Mouse (Mus musculus) hindbrain, embryonic 12.5 days (tissue): ENCODE data around the gene Gm42791. TPM values are rescaled to one million over a fixed set of nuclear protein-coding genes. Genes with fewer than 3 reads are reported as not detected.

Experiments
- ATAC-seq: fragments of 200-750 bp; cut with Nextera tagmentation; 2 replicates; pipeline ENCODE4 v1.8.0; 2017; ENCODE audit warnings: moderate TSS enrichment; ENCODE audit not compliant: low FRiP score
- H3K27ac ChIP-seq: fragments of 300-500 bp; sonication (generic); 2 replicates; pipeline ENCODE4 v1.5.1; 2016; ENCODE audit warnings: mild to moderate bottlenecking
- H3K27me3 ChIP-seq: fragments of 300-500 bp; sonication (generic); 2 replicates; pipeline ENCODE4 v1.6.1; 2016; ENCODE audit warnings: mild to moderate bottlenecking
- H3K36me3 ChIP-seq: fragments of 300-500 bp; sonication (generic); 2 replicates; pipeline ENCODE4 v1.6.1; 2016; ENCODE audit warnings: mild to moderate bottlenecking
- H3K4me1 ChIP-seq: fragments of 300-500 bp; sonication (generic); 2 replicates; pipeline ENCODE4 v1.6.1; 2016
- H3K4me2 ChIP-seq: fragments of 300-500 bp; sonication (generic); replicated peaks from 2 replicates; pipeline ENCODE4 v1.6.1; 2016; ENCODE audit warnings: mild to moderate bottlenecking
- H3K4me3 ChIP-seq: fragments of 300-500 bp; sonication (generic); 2 replicates; pipeline ENCODE4 v1.5.1; 2016; ENCODE audit warnings: mild to moderate bottlenecking
- H3K9ac ChIP-seq: fragments of 300-500 bp; sonication (generic); 2 replicates; pipeline ENCODE4 v1.6.1; 2016; ENCODE audit warnings: mild to moderate bottlenecking, moderate library complexity
- H3K9me3 ChIP-seq: fragments of 300-500 bp; sonication (generic); replicated peaks from 2 replicates; pipeline ENCODE4 v1.6.1; 2016; ENCODE audit warnings: mild to moderate bottlenecking
- WGBS: fragments of 180-500 bp; shearing (Covaris S2); methylation state at CpG from one replicate; pipeline ENCODE4 v1.1.7; 2016; 5-methylcytosine and 5-hydroxymethylcytosine counted together
- polyA plus RNA-seq: library from polyadenylated mRNA; unstranded; fragments of >200 nt; fragmentation: Nextera tagmentation; extraction: Ambion mirVana; gene quantifications from 2 replicates; pipeline ENCODE4 v1.2.1, GENCODE M21; 2016

Gene Gm42791
- polyA plus RNA-seq, 1 experiment from 2014 or later: 0.49 TPM

DNA sequence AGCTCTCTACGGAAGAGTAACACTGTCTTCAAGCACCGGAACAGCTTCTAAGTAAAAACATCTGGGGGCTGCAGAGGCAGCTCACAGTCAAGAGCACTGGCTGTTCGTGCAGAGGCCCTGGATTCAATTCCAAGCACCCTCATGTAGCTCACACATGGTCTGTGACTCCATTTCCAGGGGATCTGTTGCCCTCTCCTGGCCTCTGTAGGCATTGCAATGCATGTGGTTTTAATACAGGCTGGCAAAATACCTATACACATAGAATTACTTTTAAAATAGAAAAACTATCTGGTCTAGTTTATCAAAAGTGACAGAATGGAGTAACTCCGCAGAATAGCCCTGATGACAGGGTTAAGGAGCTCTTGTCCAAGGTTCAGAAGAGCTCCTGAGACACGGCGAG, 115.7 kb downstream of the Gm42791 start:
- no peak overlapping the region for H3K4me2 ChIP-seq
- ATAC-seq: no peak
- H3K36me3 ChIP-seq: peaks cover 52% of the 10 kb centered on the region
- no peak overlapping the region for H3K4me3 ChIP-seq
- H3K9ac ChIP-seq: no peak overlapping the region
- no peaks in the 10 kb centered on the region for H3K27me3 ChIP-seq
- H3K4me1 ChIP-seq: no peaks in the 10 kb centered on the region
- no peak overlapping the region for H3K27ac ChIP-seq
- WGBS: 86% methylated on average over 6 of the region's 6 CpGs
- H3K9me3 ChIP-seq: peaks cover 6% of the 10 kb centered on the region; the same call in 1 of the 2 replicates

DNA sequence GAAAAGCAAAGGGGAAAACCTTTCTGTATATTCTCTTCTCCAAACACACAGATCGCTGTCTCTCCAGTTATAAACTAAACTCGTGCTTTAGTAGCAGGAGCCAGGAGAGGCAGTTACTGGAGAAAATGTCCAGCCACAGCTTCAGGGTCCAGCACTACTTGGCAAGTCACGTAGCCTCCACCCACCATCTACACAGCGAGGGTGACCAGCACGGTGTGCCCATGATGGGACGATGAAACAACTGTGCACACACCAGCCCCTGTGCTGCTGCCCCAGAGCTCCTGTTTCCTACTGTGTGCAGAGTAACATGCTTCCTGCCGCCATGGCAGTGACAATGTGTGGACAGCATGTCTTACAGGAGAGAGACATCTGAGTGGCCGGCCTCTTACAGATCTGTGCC, 121.8 kb downstream of the Gm42791 start:
- peaks cover 34% of the 10 kb centered on the region for H3K36me3 ChIP-seq
- no peak for ATAC-seq
- no peak overlapping the region for H3K4me3 ChIP-seq
- no peak overlapping the region for H3K9ac ChIP-seq
- H3K4me2 ChIP-seq: no peak overlapping the region
- H3K27me3 ChIP-seq: no peaks in the 10 kb centered on the region
- H3K27ac ChIP-seq: no peak overlapping the region
- 88% methylated on average over 8 of the region's 8 CpGs for WGBS
- H3K9me3 ChIP-seq: no peaks in the 10 kb centered on the region
- H3K4me1 ChIP-seq: no peaks in the 10 kb centered on the region

DNA sequence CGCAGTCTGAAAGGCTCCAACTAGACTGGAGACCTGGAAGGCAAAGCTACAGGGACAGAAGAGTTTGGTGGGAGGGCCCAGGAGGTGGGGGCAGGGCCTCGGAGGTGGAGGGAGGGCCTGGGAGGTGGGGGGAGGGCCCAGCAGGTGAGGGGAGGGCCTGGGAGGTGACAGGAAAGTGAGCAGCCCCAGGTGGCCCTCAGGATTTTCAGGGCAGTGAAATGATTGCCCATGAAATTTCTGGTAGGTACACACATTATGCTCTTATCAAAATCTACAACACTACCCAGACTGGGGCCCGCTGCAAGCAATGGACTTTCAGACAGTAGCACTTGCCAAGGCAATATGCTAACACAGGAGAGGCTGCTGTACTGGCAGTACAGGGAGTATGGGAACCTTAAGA, 125.4 kb downstream of the Gm42791 start:
- Histone ChIP-seq H3K4me2 (no peak overlapping the region), H3K4me3 (no peak overlapping the region), H3K4me1 (0 out of 2 replicates have a peak, but pooled peaks cover 2% of the 10 kb centered on the region), H3K27me3 (no peaks in the 10 kb centered on the region), H3K36me3 (peaks cover 14% of the 10 kb centered on the region), H3K27ac (no peak overlapping the region), H3K9ac (no peak overlapping the region), H3K9me3 (no peaks in the 10 kb centered on the region)
- no peak for ATAC-seq
- 50% methylated on average over 3 of the region's 3 CpGs for WGBS

DNA sequence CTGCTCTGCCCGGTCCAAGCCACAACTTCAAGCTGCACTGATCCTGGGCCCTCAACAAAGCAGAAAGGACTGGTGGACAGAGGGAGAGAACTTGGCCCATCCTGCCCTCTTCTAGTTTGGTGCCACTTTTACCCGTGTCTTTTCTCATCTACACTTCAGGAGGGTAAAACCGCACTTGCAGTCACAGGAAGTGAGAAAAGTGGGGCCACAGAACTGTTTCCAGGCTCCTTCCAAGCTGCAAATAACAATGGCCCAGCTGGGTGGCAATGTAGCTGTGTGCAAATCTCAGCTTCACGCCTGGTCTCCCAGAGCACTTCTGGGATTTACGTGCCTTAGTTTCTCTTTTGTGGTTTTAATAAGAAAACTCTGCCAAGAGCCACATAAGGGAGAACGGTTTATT, 127.2 kb downstream of the Gm42791 start:
- Histone ChIP-seq H3K9ac (no peak overlapping the region), H3K4me1 (0 out of 2 replicates have a peak, but pooled peaks cover 2% of the 10 kb centered on the region), H3K4me3 (no peak overlapping the region), H3K4me2 (no peak overlapping the region), H3K27me3 (no peaks in the 10 kb centered on the region), H3K9me3 (no peaks in the 10 kb centered on the region), H3K27ac (no peak overlapping the region), H3K36me3 (no peaks in the 10 kb centered on the region)
- no peak for ATAC-seq
- WGBS: 86% methylated on average over 6 of the region's 6 CpGs

DNA sequence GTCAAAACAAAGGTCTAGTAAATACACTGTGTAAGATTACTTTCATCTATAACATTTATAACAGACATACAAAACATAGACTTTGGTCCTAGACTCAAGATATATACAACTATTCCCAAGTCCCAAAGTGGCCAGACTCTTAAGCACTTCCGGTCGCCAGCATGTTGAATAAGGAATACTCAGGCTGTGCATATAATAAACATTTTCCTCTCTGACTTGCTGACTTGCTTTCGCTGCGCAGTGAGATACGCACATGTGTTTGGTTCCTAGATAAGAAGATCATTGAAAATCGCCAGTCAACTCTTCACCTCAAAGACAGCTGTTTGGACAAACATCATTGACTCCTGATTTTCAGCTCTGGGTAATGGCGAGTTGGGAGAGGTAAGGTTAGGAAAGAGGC, 127.8 kb downstream of the Gm42791 start:
- H3K4me1 ChIP-seq: 0 out of 2 replicates have a peak, but pooled peaks cover 2% of the 10 kb centered on the region
- ATAC-seq: no peak
- WGBS: 91% methylated on average over 7 of the region's 7 CpGs
- no peak overlapping the region for H3K4me2 ChIP-seq
- no peak overlapping the region for H3K4me3 ChIP-seq
- H3K9ac ChIP-seq: no peak overlapping the region
- H3K27me3 ChIP-seq: no peaks in the 10 kb centered on the region
- no peak overlapping the region for H3K27ac ChIP-seq
- no peaks in the 10 kb centered on the region for H3K36me3 ChIP-seq
- no peaks in the 10 kb centered on the region for H3K9me3 ChIP-seq

DNA sequence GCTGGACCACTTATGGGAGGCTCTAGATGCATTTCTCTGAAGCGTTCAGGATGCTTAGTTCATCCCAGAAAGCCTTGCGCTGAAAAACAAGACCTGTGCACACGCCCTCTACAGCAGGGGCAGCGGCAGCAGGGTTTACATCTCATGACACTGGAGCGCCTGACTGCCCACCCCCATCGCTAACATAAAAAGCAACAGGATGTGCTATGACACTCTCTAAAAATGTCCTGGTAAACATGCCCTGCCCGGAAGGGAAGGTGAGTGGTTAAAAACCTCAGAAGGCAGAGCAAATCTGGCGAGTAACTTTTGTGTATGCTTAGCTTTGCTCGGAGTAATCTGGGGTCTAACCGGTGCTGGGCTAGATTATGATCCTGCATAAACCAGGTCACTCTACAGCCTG, 128.4 kb downstream of the Gm42791 start:
- Histone ChIP-seq H3K36me3 (no peaks in the 10 kb centered on the region), H3K27me3 (no peaks in the 10 kb centered on the region), H3K27ac (no peak overlapping the region), H3K4me1 (0 out of 2 replicates have a peak, but pooled peaks cover 2% of the 10 kb centered on the region), H3K4me2 (no peak overlapping the region), H3K4me3 (no peak overlapping the region), H3K9me3 (no peaks in the 10 kb centered on the region), H3K9ac (no peak overlapping the region)
- 86% methylated on average over 10 of the region's 10 CpGs for WGBS
- no peak for ATAC-seq

GRCm38 (mm10) chr5:148863409-148863808, 131.5 kb downstream of the Gm42791 start:
- no peaks in the 10 kb centered on the region for H3K36me3 ChIP-seq
- H3K9ac ChIP-seq: no peak overlapping the region
- H3K9me3 ChIP-seq: no peaks in the 10 kb centered on the region
- no peak overlapping the region for H3K4me2 ChIP-seq
- ATAC-seq: no peak
- no peak overlapping the region for H3K27ac ChIP-seq
- H3K27me3 ChIP-seq: no peaks in the 10 kb centered on the region
- no peak overlapping the region for H3K4me3 ChIP-seq
- 65% methylated on average over 6 of the region's 6 CpGs for WGBS
- H3K4me1 ChIP-seq: 0 out of 2 replicates have a peak, but pooled peaks cover 2% of the 10 kb centered on the region

DNA sequence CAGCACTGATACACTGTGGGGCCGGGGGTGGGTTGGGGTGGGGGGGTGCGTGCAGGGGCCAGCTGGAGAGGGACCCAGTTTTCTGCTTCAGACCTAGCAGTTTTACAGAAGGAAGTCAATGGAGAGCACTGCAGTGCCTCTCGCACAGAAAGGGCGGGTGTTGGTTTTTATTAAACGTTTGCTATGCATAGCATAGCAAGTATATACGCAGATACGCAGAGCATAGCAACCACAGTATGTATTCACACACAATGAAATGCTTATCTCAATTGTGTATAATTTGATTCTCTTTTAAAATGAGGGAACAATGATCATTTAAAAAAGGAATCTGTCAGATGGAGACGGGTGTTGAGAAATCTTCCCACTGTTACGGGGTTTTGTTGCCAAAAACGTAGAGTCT, 132.1 kb downstream of the Gm42791 start:
- Histone ChIP-seq H3K36me3 (no peaks in the 10 kb centered on the region), H3K27ac (no peak overlapping the region), H3K4me3 (no peak overlapping the region), H3K9ac (no peak overlapping the region), H3K4me2 (no peak overlapping the region), H3K9me3 (no peaks in the 10 kb centered on the region), H3K27me3 (no peaks in the 10 kb centered on the region), H3K4me1 (0 out of 2 replicates have a peak, but pooled peaks cover 2% of the 10 kb centered on the region)
- ATAC-seq: no peak
- WGBS: 79% methylated on average over 10 of the region's 10 CpGs

DNA sequence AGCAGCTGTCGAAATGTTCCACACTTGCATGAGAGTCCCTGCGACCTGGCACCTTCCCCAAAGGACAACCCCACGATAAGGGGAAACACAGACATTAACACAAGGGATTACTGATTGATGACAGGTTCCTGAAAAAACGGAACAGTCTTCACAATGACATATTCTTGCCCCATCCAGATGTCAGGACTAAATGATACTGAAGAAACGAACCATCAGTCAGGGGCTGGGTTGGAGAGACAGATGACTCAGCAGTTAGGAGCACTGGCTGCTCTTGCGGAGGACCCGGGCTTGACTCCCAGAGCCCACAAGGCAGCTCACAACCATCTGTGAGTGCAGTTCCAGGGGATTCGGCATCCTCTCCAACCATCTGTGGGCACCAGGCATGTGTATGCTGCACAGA, 132.8 kb downstream of the Gm42791 start:
- Histone ChIP-seq H3K4me2 (no peak overlapping the region), H3K9ac (no peak overlapping the region), H3K36me3 (no peaks in the 10 kb centered on the region), H3K4me3 (no peak overlapping the region), H3K9me3 (no peaks in the 10 kb centered on the region), H3K4me1 (0 out of 2 replicates have a peak, but pooled peaks cover 2% of the 10 kb centered on the region), H3K27ac (no peak overlapping the region), H3K27me3 (no peaks in the 10 kb centered on the region)
- WGBS: 65% methylated on average over 8 of the region's 8 CpGs
- ATAC-seq: no peak

DNA sequence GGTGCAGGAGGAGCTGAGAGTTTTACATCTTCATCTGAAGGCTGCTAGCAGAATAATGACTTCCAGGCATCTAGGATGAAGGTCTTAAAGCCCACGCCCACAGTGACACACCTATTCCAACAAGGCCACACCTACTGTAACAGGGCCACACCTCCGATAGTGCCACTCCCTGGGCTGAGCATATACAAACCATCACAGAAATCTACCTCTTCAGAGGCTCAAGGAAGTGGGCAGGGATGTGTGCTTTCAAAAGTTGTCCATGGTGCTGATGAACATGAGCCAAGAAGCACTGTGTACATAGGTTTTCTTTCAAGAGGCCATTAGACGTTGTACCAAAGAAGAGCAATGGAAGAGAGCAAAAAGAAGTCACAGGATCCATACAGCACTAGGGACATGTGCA, 137.4 kb downstream of the Gm42791 start:
- H3K4me2 ChIP-seq: no peak overlapping the region
- no peak overlapping the region for H3K9ac ChIP-seq
- no peaks in the 10 kb centered on the region for H3K9me3 ChIP-seq
- H3K36me3 ChIP-seq: no peaks in the 10 kb centered on the region
- H3K4me3 ChIP-seq: no peak overlapping the region
- H3K27me3 ChIP-seq: no peaks in the 10 kb centered on the region
- no peak for ATAC-seq
- WGBS: 86% methylated on average over 3 of the region's 3 CpGs
- H3K27ac ChIP-seq: no peak overlapping the region
- H3K4me1 ChIP-seq: no peaks in the 10 kb centered on the region

- H3K9ac ChIP-seq: no peak overlapping the region
- H3K4me1 ChIP-seq: no peaks in the 10 kb centered on the region
- 82% methylated on average over 8 of the region's 8 CpGs for WGBS
- H3K9me3 ChIP-seq: no peaks in the 10 kb centered on the region
- H3K27ac ChIP-seq: no peak overlapping the region
- no peak overlapping the region for H3K4me3 ChIP-seq
- no peak overlapping the region for H3K4me2 ChIP-seq
- no peak for ATAC-seq
- H3K36me3 ChIP-seq: no peaks in the 10 kb centered on the region
- H3K27me3 ChIP-seq: no peaks in the 10 kb centered on the region
Observed at GRCm38 (mm10) chr5:148855047-148855446, 139.9 kb downstream of the Gm42791 start.

DNA sequence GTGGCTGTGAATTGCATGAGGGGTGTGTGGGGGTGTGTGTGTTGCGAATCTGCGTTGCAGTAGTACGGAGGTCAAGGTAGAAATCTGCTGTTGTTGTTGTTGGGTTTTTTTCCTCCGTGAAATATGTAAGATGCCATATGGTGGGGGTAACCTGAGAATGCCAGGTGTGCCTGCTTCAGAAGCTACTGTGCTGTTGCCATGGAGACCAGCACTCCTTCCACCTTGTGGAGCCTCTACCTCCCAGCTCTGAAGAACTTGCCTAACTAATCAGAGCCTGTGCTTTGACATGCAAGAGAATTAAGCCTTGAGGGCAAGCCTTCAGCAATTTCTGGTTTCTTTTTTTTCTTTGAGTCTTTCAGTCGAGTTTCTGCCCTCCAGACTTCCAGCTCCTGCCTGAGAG, 140.8 kb downstream of the Gm42791 start:
- Histone ChIP-seq H3K4me3 (no peak overlapping the region), H3K9ac (no peak overlapping the region; the same call in 1 of the 2 replicates), H3K36me3 (no peaks in the 10 kb centered on the region), H3K4me1 (no peaks in the 10 kb centered on the region), H3K9me3 (no peaks in the 10 kb centered on the region), H3K27me3 (no peaks in the 10 kb centered on the region), H3K4me2 (no peak overlapping the region), H3K27ac (no peak overlapping the region)
- 37% methylated on average over 5 of the region's 5 CpGs for WGBS
- ATAC-seq: no peak

- H3K36me3 ChIP-seq: no peaks in the 10 kb centered on the region
- H3K4me2 ChIP-seq: no peak overlapping the region
- ATAC-seq: no peak
- no peaks in the 10 kb centered on the region for H3K27me3 ChIP-seq
- no peaks in the 10 kb centered on the region for H3K9me3 ChIP-seq
- 88% methylated on average over 6 of the region's 6 CpGs for WGBS
- no peak overlapping the region for H3K4me3 ChIP-seq
- H3K27ac ChIP-seq: no peak overlapping the region
- H3K4me1 ChIP-seq: peaks cover 2% of the 10 kb centered on the region; the same call in 1 of the 2 replicates
- H3K9ac ChIP-seq: no peak overlapping the region
Observed at GRCm38 (mm10) chr5:148849516-148849915, 145.4 kb downstream of the Gm42791 start.
